ENCODE assay signal across 19 mouse cellular contexts in the genomic region with DNA sequence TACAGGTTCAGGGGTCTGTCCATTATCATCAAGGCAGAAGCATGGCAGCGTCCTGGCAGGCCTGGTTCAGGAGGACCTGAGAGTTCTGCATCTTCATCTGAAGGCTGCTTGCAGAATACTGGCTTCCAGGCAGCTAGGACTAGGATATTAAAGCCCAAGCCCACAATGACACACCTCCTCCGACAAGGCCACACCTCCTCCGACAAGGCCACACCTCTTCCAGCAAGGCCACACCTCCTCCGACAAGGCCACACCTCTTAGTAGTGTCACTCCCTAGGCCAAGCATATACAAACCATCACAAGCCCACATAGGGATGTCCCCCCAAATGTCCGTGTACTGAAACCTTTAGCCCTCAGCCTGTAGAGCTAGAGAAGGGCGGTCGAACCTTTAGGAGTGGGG. TPM values are rescaled to one million over a fixed set of nuclear protein-coding genes. Genes with fewer than 3 reads are reported as not detected.
DNase-seq lines count a peak whose midpoint lies in the region; TF ChIP-seq lines count a peak whose summit lies in the region.
"Had no signal": no experiment of that assay in that cellular context is flagged by ENCODE, and none has a peak within 500 bp of the region (broad histone marks: within the 10 kb centered on the region; RNA-seq: fewer than 3 reads in every experiment).

No protein-coding gene starts in this region.

- peaks cover 5 to 11% of the 10 kb centered on the region in 2 experiments; a peak in 3 of 4 replicates for H3K4me1 ChIP-seq in MEL (ENCODE audit: control insufficient read depth in 1 of 2, insufficient read depth in 2 of 2, low read length in 2 of 2)

- H3K27me3 ChIP-seq in MEL (ENCODE audit: control insufficient read depth in 1 of 2, insufficient read depth in 2 of 2, low read length in 2 of 2): no peaks in the 10 kb centered on the region
- H3K27me3 ChIP-seq: heart, embryonic 15.5 days; stomach, embryonic 15.5 days had no signal

- no peaks in the 10 kb centered on the region for H3K9me3 ChIP-seq in MEL (replicated peaks; ENCODE audit: insufficient read depth, low read length)
- H3K9me3 ChIP-seq: forebrain, embryonic 13.5 days; heart, embryonic 15.5 days; hindbrain, embryonic 12.5 days; limb, embryonic 12.5 days; megakaryocyte, embryonic 14.5 days; neural tube, embryonic 15.5 days; stomach, embryonic 15.5 days had no signal

- no peak for TF ChIP-seq CTCF in MEL (IDR thresholded peaks at IDR 0.05 in 2 of 3, conservative IDR thresholded peaks at IDR 0.05 in 1 of 3; ENCODE audit: control insufficient read depth in 1 of 3, insufficient read depth in 1 of 3, low read depth in 2 of 3, low read length in 3 of 3, poor library complexity in 1 of 3, severe bottlenecking in 1 of 3)

- H3K79me2 ChIP-seq in MEL (ENCODE audit: control insufficient read depth, insufficient read depth, low read length, poor library complexity): peaks cover 4% of the 10 kb centered on the region

- H3K27ac ChIP-seq in MEL (ENCODE audit: control insufficient read depth, low read depth, low read length): no peak overlapping the region
- H3K27ac ChIP-seq: forebrain, embryonic 13.5 days; heart, embryonic 15.5 days; hindbrain, embryonic 12.5 days; limb, embryonic 12.5 days; neural tube, embryonic 15.5 days; stomach, embryonic 15.5 days had no signal

- H3K36me3 ChIP-seq in MEL (ENCODE audit: control insufficient read depth in 1 of 2, insufficient read depth in 2 of 2, low read length in 2 of 2): peaks cover 0 to 7% of the 10 kb centered on the region in 2 experiments; a peak in 2 of 4 replicates
- H3K36me3 ChIP-seq: heart, embryonic 15.5 days; hindbrain, embryonic 12.5 days; limb, embryonic 12.5 days; neural tube, embryonic 15.5 days; stomach, embryonic 15.5 days had no signal

- no peak for TF ChIP-seq POLR2A in MEL (IDR thresholded peaks at IDR 0.05; ENCODE audit: control insufficient read depth in 1 of 2, insufficient read depth in 1 of 2, low read depth in 1 of 2, low read length in 2 of 2, poor library complexity in 1 of 2)

- H3K4me3 ChIP-seq in MEL (ENCODE audit: control insufficient read depth in 1 of 2, insufficient read depth in 1 of 2, low read depth in 2 of 2, low read length in 2 of 2): no peak overlapping the region
- H3K4me3 ChIP-seq: forebrain, embryonic 13.5 days; heart, embryonic 15.5 days; hindbrain, embryonic 12.5 days; limb, embryonic 12.5 days; megakaryocyte, embryonic 14.5 days; neural tube, embryonic 15.5 days; stomach, embryonic 15.5 days had no signal

- no peak for TF ChIP-seq EP300 in MEL (IDR thresholded peaks at IDR 0.05; ENCODE audit: low read depth in 1 of 2, low read length in 2 of 2)

- no peak overlapping the region for H3K9ac ChIP-seq in MEL (ENCODE audit: control insufficient read depth, low read depth, low read length, poor library complexity, severe bottlenecking)
- H3K9ac ChIP-seq: forebrain, embryonic 13.5 days; heart, embryonic 15.5 days; hindbrain, embryonic 12.5 days; limb, embryonic 12.5 days; neural tube, embryonic 15.5 days; stomach, embryonic 15.5 days had no signal

- peak; percentile 23 for DNase-seq in lung, postnatal 10 days
- no peak for DNase-seq in lung, adult 18-20 months
- DNase-seq in MEL (ENCODE audit: low read depth, low spot score) (peak; percentile 64), liver (peak; percentile 50)
- peak; percentile 8 to 17 for DNase-seq in natural killer cell, adult 2 months (ENCODE audit: low spot score in 2 of 2)
- DNase-seq in gastrocnemius, postnatal 4 days (ENCODE audit: low spot score in 2 of 2): no peak
- DNase-seq in frontal cortex, postnatal 36 days (ENCODE audit: low spot score in 2 of 2): no peak
- no peak for DNase-seq in adrenal gland, adult 8-10 months
- DNase-seq: cerebellum, adult 18-20 months; kidney, adult 11 months; kidney, postnatal 25 days; layer of hippocampus, postnatal 36 days had no signal

- no peak for TF ChIP-seq RAD21 in MEL (IDR thresholded peaks at IDR 0.05; ENCODE audit: low read depth, low read length)

TF ChIP-seq in MEL, 35 proteins besides CTCF, POLR2A, EP300 and RAD21:
- TF ChIP-seq TBP (IDR thresholded peaks at IDR 0.05; ENCODE audit: low read depth, low read length): no peak

RNA-seq across cellular contexts. Expression of a gene that starts 2.3 kb away (rescaled TPM):
- total RNA-seq in MEL (2012; rRNA removed): 3.1 and 7.4 TPM in 2 replicates
- polyA plus RNA-seq in MEL (2012; ENCODE audit: insufficient read depth in 1 of 2, insufficient read length in 2 of 2, low read depth in 1 of 2, low replicate concordance in 2 of 2, missing spikeins in 1 of 2): 10 to 100 TPM in 1 of 2 experiments, 1 to 10 TPM in 1; 8.8 to 67.5 TPM
- 10 to 100 TPM; 55.7 to 66.2 TPM for total RNA-seq in gastrocnemius, postnatal 4 days (2021)
- total RNA-seq in adrenal gland, adult 8-10 months (2022): 100 to 1,000 TPM in 2 of 4 experiments, 10 to 100 TPM in 2; 83.7 to 130 (median 96.0) TPM

Comparison
In these comparisons a context has a peak if more than half of its experiments do, and no peak if none do; other contexts are left out.
1. DNase-seq: peak in lung, postnatal 10 days (single experiment), MEL (single experiment), liver (single experiment) and natural killer cell, adult 2 months (2 of 2); none in lung, adult 18-20 months (0 of 2), gastrocnemius, postnatal 4 days (0 of 2), frontal cortex, postnatal 36 days (0 of 2) and adrenal gland, adult 8-10 months (single experiment).